Mouse (Mus musculus): ENCODE measurements at regions not wholly inside any gene's neighbourhood (a gene's known extent, or its start where the extent isn't known, plus 50 kb on each side); places are given as distances from the start of the nearest gene placed in this dataset.

- Histone ChIP-seq H3K9ac (replicated peaks; ENCODE audit: low read depth, low read length) (no peak overlapping the region), H3K36me3 (ENCODE audit: control insufficient read depth, insufficient read depth, low read length) (no peaks in the 10 kb centered on the region), H3K27ac (ENCODE audit: low read length) (no peak overlapping the region), H3K4me3 (ENCODE audit: low read depth, low read length) (no peak overlapping the region), H3K27me3 (ENCODE audit: control insufficient read depth, insufficient read depth, low read length) (no peaks in the 10 kb centered on the region), H3K4me2 (replicated peaks; ENCODE audit: low read depth, low read length) (no peak overlapping the region), H3K9me3 (ENCODE audit: control insufficient read depth, low read depth, low read length) (no peaks in the 10 kb centered on the region), H3K4me1 (ENCODE audit: control insufficient read depth, insufficient read depth, low read length) (0 out of 2 replicates have a peak, but pooled peaks cover 4% of the 10 kb centered on the region)
- no peak for ATAC-seq (ENCODE audit: insufficient number of reproducible peaks, insufficient read depth, low FRiP score, low read depth)
- 78% methylated on average over 2 of the region's 2 CpGs for WGBS
Measured at GRCm38 (mm10) chr17:9760706-9761059, 91.2 kb upstream of the Pabpc6 start.

- Histone ChIP-seq H3K36me3 (ENCODE audit: control insufficient read depth, insufficient read depth, low read length) (no peaks in the 10 kb centered on the region), H3K9me3 (ENCODE audit: control insufficient read depth, low read depth, low read length) (no peaks in the 10 kb centered on the region), H3K4me2 (replicated peaks; ENCODE audit: low read depth, low read length) (no peak overlapping the region)
Measured at GRCm38 (mm10) chr17:9760026-9760705, 90.6 kb upstream of the Pabpc6 start.

GRCm38 (mm10) chr17:9759421-9759852 is 89.9 kb upstream of the Pabpc6 start:
- 34% methylated on average over 7 of the region's 7 CpGs for WGBS
- no peak overlapping the region for H3K9ac ChIP-seq (replicated peaks; ENCODE audit: low read depth, low read length)
- H3K36me3 ChIP-seq (ENCODE audit: control insufficient read depth, insufficient read depth, low read length), result no peaks in the 10 kb centered on the region
- H3K4me3 ChIP-seq (ENCODE audit: low read depth, low read length), result no peak overlapping the region
- 0 out of 2 replicates have a peak, but pooled peaks cover 4% of the 10 kb centered on the region for H3K4me1 ChIP-seq (ENCODE audit: control insufficient read depth, insufficient read depth, low read length)
- H3K27ac ChIP-seq (ENCODE audit: low read length), result no peak overlapping the region
- no peak for ATAC-seq (ENCODE audit: insufficient number of reproducible peaks, insufficient read depth, low FRiP score, low read depth)
- no peak overlapping the region for H3K4me2 ChIP-seq (replicated peaks; ENCODE audit: low read depth, low read length)
- H3K27me3 ChIP-seq (ENCODE audit: control insufficient read depth, insufficient read depth, low read length), result no peaks in the 10 kb centered on the region
- H3K9me3 ChIP-seq (ENCODE audit: control insufficient read depth, low read depth, low read length), result no peaks in the 10 kb centered on the region

More at GRCm38 (mm10) chr17:9760026-9760705, 90.6 kb upstream of the Pabpc6 start:
- 0 out of 2 replicates have a peak, but pooled peaks cover 4% of the 10 kb centered on the region for H3K4me1 ChIP-seq (ENCODE audit: control insufficient read depth, insufficient read depth, low read length)
- no peak overlapping the region for H3K27ac ChIP-seq (ENCODE audit: low read length)
- no peak overlapping the region for H3K9ac ChIP-seq (replicated peaks; ENCODE audit: low read depth, low read length)
- H3K27me3 ChIP-seq (ENCODE audit: control insufficient read depth, insufficient read depth, low read length), result no peaks in the 10 kb centered on the region
- WGBS, result 66% methylated on average over 8 of the region's 8 CpGs
- ATAC-seq (ENCODE audit: insufficient number of reproducible peaks, insufficient read depth, low FRiP score, low read depth), result no peak
- H3K4me3 ChIP-seq (ENCODE audit: low read depth, low read length), result no peak overlapping the region

- H3K4me3 ChIP-seq (ENCODE audit: low read depth, low read length), result no peak overlapping the region
- no peaks in the 10 kb centered on the region for H3K27me3 ChIP-seq (ENCODE audit: control insufficient read depth, insufficient read depth, low read length)
- 89% methylated on average over 4 of the region's 4 CpGs for WGBS
- H3K4me2 ChIP-seq (replicated peaks; ENCODE audit: low read depth, low read length), result no peak overlapping the region
- ATAC-seq (ENCODE audit: insufficient number of reproducible peaks, insufficient read depth, low FRiP score, low read depth), result no peak
- no peaks in the 10 kb centered on the region for H3K4me1 ChIP-seq (ENCODE audit: control insufficient read depth, insufficient read depth, low read length)
- H3K36me3 ChIP-seq (ENCODE audit: control insufficient read depth, insufficient read depth, low read length), result no peaks in the 10 kb centered on the region
- H3K9me3 ChIP-seq (ENCODE audit: control insufficient read depth, low read depth, low read length), result no peaks in the 10 kb centered on the region
- H3K9ac ChIP-seq (replicated peaks; ENCODE audit: low read depth, low read length), result no peak overlapping the region
- H3K27ac ChIP-seq (ENCODE audit: low read length), result no peak overlapping the region
Measured at GRCm38 (mm10) chr17:9757725-9758251, 88.3 kb upstream of the Pabpc6 start.

GRCm38 (mm10) chr17:9756675-9757074 is 87.2 kb upstream of the Pabpc6 start:
- Histone ChIP-seq H3K27ac (ENCODE audit: low read length) (no peak overlapping the region), H3K4me3 (ENCODE audit: low read depth, low read length) (no peak overlapping the region), H3K9ac (replicated peaks; ENCODE audit: low read depth, low read length) (no peak overlapping the region), H3K4me2 (replicated peaks; ENCODE audit: low read depth, low read length) (no peak overlapping the region), H3K9me3 (ENCODE audit: control insufficient read depth, low read depth, low read length) (no peaks in the 10 kb centered on the region), H3K36me3 (ENCODE audit: control insufficient read depth, insufficient read depth, low read length) (no peaks in the 10 kb centered on the region), H3K27me3 (ENCODE audit: control insufficient read depth, insufficient read depth, low read length) (no peaks in the 10 kb centered on the region), H3K4me1 (ENCODE audit: control insufficient read depth, insufficient read depth, low read length) (no peaks in the 10 kb centered on the region)
- no peak for ATAC-seq (ENCODE audit: insufficient number of reproducible peaks, insufficient read depth, low FRiP score, low read depth)
- 82% methylated on average over 12 of the region's 12 CpGs for whole genome bisulfite sequencing

- H3K9me3 ChIP-seq (ENCODE audit: control insufficient read depth, low read depth, low read length), result no peaks in the 10 kb centered on the region
- no peak overlapping the region for H3K9ac ChIP-seq (replicated peaks; ENCODE audit: low read depth, low read length)
- H3K27me3 ChIP-seq (ENCODE audit: control insufficient read depth, insufficient read depth, low read length), result no peaks in the 10 kb centered on the region
- H3K4me2 ChIP-seq (replicated peaks; ENCODE audit: low read depth, low read length), result no peak overlapping the region
- no peak overlapping the region for H3K4me3 ChIP-seq (ENCODE audit: low read depth, low read length)
- ATAC-seq (ENCODE audit: insufficient number of reproducible peaks, insufficient read depth, low FRiP score, low read depth), result no peak
- H3K4me1 ChIP-seq (ENCODE audit: control insufficient read depth, insufficient read depth, low read length), result no peaks in the 10 kb centered on the region
- no peaks in the 10 kb centered on the region for H3K36me3 ChIP-seq (ENCODE audit: control insufficient read depth, insufficient read depth, low read length)
- H3K27ac ChIP-seq (ENCODE audit: low read length), result no peak overlapping the region
- 54% methylated on average over 3 of the region's 3 CpGs for WGBS
Measured at GRCm38 (mm10) chr17:9756196-9756595, 86.7 kb upstream of the Pabpc6 start.

- Histone ChIP-seq H3K9me3 (ENCODE audit: control insufficient read depth, low read depth, low read length) (no peaks in the 10 kb centered on the region), H3K4me3 (ENCODE audit: low read depth, low read length) (no peak overlapping the region), H3K9ac (replicated peaks; ENCODE audit: low read depth, low read length) (no peak overlapping the region), H3K27me3 (ENCODE audit: control insufficient read depth, insufficient read depth, low read length) (no peaks in the 10 kb centered on the region), H3K36me3 (ENCODE audit: control insufficient read depth, insufficient read depth, low read length) (no peaks in the 10 kb centered on the region), H3K27ac (ENCODE audit: low read length) (no peak overlapping the region), H3K4me1 (ENCODE audit: control insufficient read depth, insufficient read depth, low read length) (no peaks in the 10 kb centered on the region), H3K4me2 (replicated peaks; ENCODE audit: low read depth, low read length) (no peak overlapping the region)
- 75% methylated on average over 4 of the region's 4 CpGs for WGBS
- ATAC-seq (ENCODE audit: insufficient number of reproducible peaks, insufficient read depth, low FRiP score, low read depth), result no peak
Measured at GRCm38 (mm10) chr17:9755576-9755975, 86.1 kb upstream of the Pabpc6 start.

GRCm38 (mm10) chr17:9754884-9755405 is 85.4 kb upstream of the Pabpc6 start:
- H3K27ac ChIP-seq (ENCODE audit: low read length), result no peak overlapping the region
- no peak for ATAC-seq (ENCODE audit: insufficient number of reproducible peaks, insufficient read depth, low FRiP score, low read depth)
- no peak overlapping the region for H3K4me2 ChIP-seq (replicated peaks; ENCODE audit: low read depth, low read length)
- no peak overlapping the region for H3K4me3 ChIP-seq (ENCODE audit: low read depth, low read length)
- H3K36me3 ChIP-seq (ENCODE audit: control insufficient read depth, insufficient read depth, low read length), result no peaks in the 10 kb centered on the region
- no peak overlapping the region for H3K9ac ChIP-seq (replicated peaks; ENCODE audit: low read depth, low read length)
- 83% methylated on average over 2 of the region's 2 CpGs for WGBS
- no peaks in the 10 kb centered on the region for H3K4me1 ChIP-seq (ENCODE audit: control insufficient read depth, insufficient read depth, low read length)
- H3K27me3 ChIP-seq (ENCODE audit: control insufficient read depth, insufficient read depth, low read length), result no peaks in the 10 kb centered on the region
- H3K9me3 ChIP-seq (ENCODE audit: control insufficient read depth, low read depth, low read length), result no peaks in the 10 kb centered on the region

Data from stomach, embryonic 14.5 days (tissue).